Mouse (Mus musculus): ENCODE data around the gene Gm2012. TPM values are rescaled to one million over a fixed set of nuclear protein-coding genes. Genes with fewer than 3 reads are reported as not detected.
"Not testable (repeated sequence)": the region's sequence is repeated elsewhere in the genome, so short reads cannot be mapped to it uniquely, and the experiment has no call there.

The Gm2012 gene
- total RNA-seq (2021), result not detected
- long read RNA-seq, experiment 1, result 0 reads
- long read RNA-seq, experiment 2, result 0 reads

GRCm38 (mm10) chrX:26231255-26231654 lies at the start of gene Gm2012:
TSS of gene Gm2012 (minus strand) at chrX:26231355.
- DNase-seq, result not testable (repeated sequence)

GRCm38 (mm10) chrX:26159146-26159545 lies 72.0 kb downstream of the Gm2012 start:
- not testable (repeated sequence) for DNase-seq

Small RNA genes lying within 50 kb of the gene (microRNA-seq; reads per million reads assigned to microRNA genes)
- 0 reads per million in 2 experiments for gene Gm26302

Other genes starting within 250 kb of the Gm2012 start
- gene Gm5168, start 180.3 kb downstream of the Gm2012 start, total RNA-seq (2021), result not detected
- not detected for gene Gm2030, start 78.7 kb upstream of the Gm2012 start, total RNA-seq (2021)

Data from gastrocnemius, postnatal 10 days (tissue).